Mouse (Mus musculus) gastrocnemius, adult 8-10 months (tissue): ENCODE results near the gene Galnt6. TPM values are rescaled to one million over a fixed set of nuclear protein-coding genes. Genes with fewer than 3 reads are reported as not detected.

Experiments used
- DNase-seq, 2 experiments: peaks; one replicate each; pipeline ENCODE4 v3.0.0; 2022; ENCODE audit warnings: low spot score in 2 of 2
- total RNA-seq, 4 experiments: library from RNA; stranded (reverse); gene quantifications; 2 replicates each; pipeline ENCODE4 v1.2.4; 2022

The Galnt6 gene
- total RNA-seq, 4 experiments from 2014 or later = 0.07 TPM; not detected in 3

GRCm38 (mm10) chr15:100722026-100722425, 7.2 kb downstream of the Galnt6 start:
- DNase-seq = no peak

- no peak for DNase-seq
These were observed 7.7 kb downstream of the Galnt6 start for GRCm38 (mm10) chr15:100721445-100721844.

GRCm38 (mm10) chr15:100720066-100720465, 9.1 kb downstream of the Galnt6 start:
- DNase-seq = no peak

- DNase-seq = no peak
These were observed 10.0 kb downstream of the Galnt6 start for GRCm38 (mm10) chr15:100719217-100719616.

- no peak for DNase-seq
These were observed 10.6 kb downstream of the Galnt6 start for GRCm38 (mm10) chr15:100718572-100718971.

- DNase-seq = no peak
These were observed 11.2 kb downstream of the Galnt6 start for GRCm38 (mm10) chr15:100717933-100718332.

- no peak for DNase-seq
These were observed 13.7 kb downstream of the Galnt6 start for GRCm38 (mm10) chr15:100715399-100715993.

GRCm38 (mm10) chr15:100714470-100714869, 14.7 kb downstream of the Galnt6 start:
- no peak for DNase-seq

- no peak for DNase-seq
These were observed 18.3 kb downstream of the Galnt6 start for GRCm38 (mm10) chr15:100710838-100711237.

- DNase-seq = no peak
These were observed 20.6 kb downstream of the Galnt6 start for GRCm38 (mm10) chr15:100708433-100709078.

- no peak for DNase-seq
These were observed 22.9 kb downstream of the Galnt6 start for GRCm38 (mm10) chr15:100706226-100706625.

- DNase-seq = no peak
These were observed 23.8 kb downstream of the Galnt6 start for GRCm38 (mm10) chr15:100705376-100705775.

GRCm38 (mm10) chr15:100703913-100704312, 25.3 kb downstream of the Galnt6 start:
- no peak for DNase-seq

GRCm38 (mm10) chr15:100701856-100702255, 27.3 kb downstream of the Galnt6 start:
- no peak for DNase-seq

- DNase-seq = no peak
These were observed 28.1 kb downstream of the Galnt6 start for GRCm38 (mm10) chr15:100701108-100701507.

GRCm38 (mm10) chr15:100700424-100700823, 28.8 kb downstream of the Galnt6 start:
- no peak for DNase-seq

- no peak for DNase-seq
These were observed 29.8 kb downstream of the Galnt6 start for GRCm38 (mm10) chr15:100699386-100699785.

GRCm38 (mm10) chr15:100698078-100698477, 31.1 kb downstream of the Galnt6 start:
- DNase-seq = no peak

GRCm38 (mm10) chr15:100694406-100694805, 34.8 kb downstream of the Galnt6 start:
- DNase-seq = no peak

GRCm38 (mm10) chr15:100691990-100692389, 37.2 kb downstream of the Galnt6 start:
- DNase-seq = no peak

GRCm38 (mm10) chr15:100687430-100687971, 41.7 kb downstream of the Galnt6 start, which contains the start of gene Cela1:
Gene Cela1 (minus strand): TSS chr15:100687921.
- DNase-seq = no peak

GRCm38 (mm10) chr15:100686989-100687388, 42.2 kb downstream of the Galnt6 start:
- no peak for DNase-seq

GRCm38 (mm10) chr15:100686434-100686833, 42.7 kb downstream of the Galnt6 start:
- no peak for DNase-seq
